Mouse (Mus musculus): ENCODE results near the gene Tomm40. TPM values are rescaled to one million over a fixed set of nuclear protein-coding genes. Genes with fewer than 3 reads are reported as not detected.

The Tomm40 gene
- polyA plus RNA-seq, 1 experiment from 2014 or later = 138 TPM

- peak within 1 kb of the TSS; percentile 85 for H3K27ac ChIP-seq
- peak within 1 kb of the TSS; percentile 70 for H3K4me2 ChIP-seq (replicated peaks)
- no peaks in the 10 kb centered on the region for H3K27me3 ChIP-seq
- peak within 1 kb of the TSS; percentile 90 for H3K9ac ChIP-seq
- peak within 1 kb of the TSS; percentile 79 for H3K4me3 ChIP-seq
- no peaks in the 10 kb centered on the region for H3K9me3 ChIP-seq (replicated peaks)
- WGBS = 18% methylated on average over 19 of the region's 19 CpGs
- peaks cover 37% of the 10 kb centered on the region for H3K4me1 ChIP-seq
- peak; percentile 44 for ATAC-seq (ENCODE audit: low FRiP score)
- no peaks in the 10 kb centered on the region for H3K36me3 ChIP-seq
Measured at GRCm38 (mm10) chr7:19750217-19751069, 35.2 kb upstream of the Tomm40 start, which contains the start of gene Nectin2. Nectin2 (minus strand) TSS chr7:19750483.

GRCm38 (mm10) chr7:19749389-19750216, 34.4 kb upstream of the Tomm40 start:
- under 1% methylated on average over 45 of the region's 46 CpGs for WGBS

GRCm38 (mm10) chr7:19748219-19749195, 33.3 kb upstream of the Tomm40 start:
- H3K27me3 ChIP-seq = no peaks in the 10 kb centered on the region
- ATAC-seq (ENCODE audit: low FRiP score) = peak; percentile 27
- peak overlapping the region; percentile 85 for H3K27ac ChIP-seq
- peaks cover 5% of the 10 kb centered on the region; the same call in 1 of the 2 replicates for H3K36me3 ChIP-seq
- peak overlapping the region; percentile 79 for H3K4me3 ChIP-seq
- peak overlapping the region; percentile 70 for H3K4me2 ChIP-seq (replicated peaks)
- peak overlapping the region; percentile 90 for H3K9ac ChIP-seq
- H3K9me3 ChIP-seq (replicated peaks) = no peaks in the 10 kb centered on the region
- 1% methylated on average over 32 of the region's 32 CpGs for WGBS
- peaks cover 47% of the 10 kb centered on the region for H3K4me1 ChIP-seq

More at GRCm38 (mm10) chr7:19749389-19750216, 34.4 kb upstream of the Tomm40 start:
- Histone ChIP-seq H3K4me3 (peak overlapping the region; percentile 79), H3K4me1 (peaks cover 45% of the 10 kb centered on the region), H3K9me3 (replicated peaks) (no peaks in the 10 kb centered on the region), H3K4me2 (replicated peaks) (peak overlapping the region; percentile 70), H3K9ac (peak overlapping the region; percentile 90), H3K27me3 (no peaks in the 10 kb centered on the region), H3K27ac (peak overlapping the region; percentile 85), H3K36me3 (no peaks in the 10 kb centered on the region)
- ATAC-seq (ENCODE audit: low FRiP score) = peak; percentile 94

GRCm38 (mm10) chr7:19747420-19748218, 32.4 kb upstream of the Tomm40 start:
- H3K4me2 ChIP-seq (replicated peaks) = peak overlapping the region; percentile 70
- peaks cover 5% of the 10 kb centered on the region; the same call in 1 of the 2 replicates for H3K36me3 ChIP-seq
- H3K4me1 ChIP-seq = peaks cover 47% of the 10 kb centered on the region
- no peak for ATAC-seq (ENCODE audit: low FRiP score)
- 3% methylated on average over 25 of the region's 25 CpGs for WGBS
- H3K27ac ChIP-seq = peak overlapping the region; percentile 62
- H3K9me3 ChIP-seq (replicated peaks) = no peaks in the 10 kb centered on the region
- no peaks in the 10 kb centered on the region for H3K27me3 ChIP-seq
- H3K4me3 ChIP-seq = peak overlapping the region; percentile 79
- H3K9ac ChIP-seq = peak overlapping the region; percentile 90

- Histone ChIP-seq H3K4me2 (replicated peaks) (peak overlapping the region; percentile 70), H3K27me3 (no peaks in the 10 kb centered on the region), H3K9me3 (replicated peaks) (no peaks in the 10 kb centered on the region), H3K9ac (peak overlapping the region; percentile 90), H3K36me3 (peaks cover 6% of the 10 kb centered on the region; the same call in 1 of the 2 replicates), H3K4me1 (peaks cover 53% of the 10 kb centered on the region), H3K4me3 (peak overlapping the region; percentile 79; the same call in 1 of the 2 replicates), H3K27ac (peak overlapping the region; percentile 62)
- no peak for ATAC-seq (ENCODE audit: low FRiP score)
- WGBS = 32% methylated on average over 6 of the region's 6 CpGs
Measured at GRCm38 (mm10) chr7:19746426-19747201, 31.4 kb upstream of the Tomm40 start.

GRCm38 (mm10) chr7:19745971-19746370, 30.7 kb upstream of the Tomm40 start:
- H3K27ac ChIP-seq = no peak overlapping the region

GRCm38 (mm10) chr7:19744590-19745385, 29.6 kb upstream of the Tomm40 start:
- Histone ChIP-seq H3K27me3 (no peaks in the 10 kb centered on the region), H3K4me3 (no peak overlapping the region), H3K36me3 (peaks cover 11% of the 10 kb centered on the region; the same call in 1 of the 2 replicates), H3K9me3 (replicated peaks) (no peaks in the 10 kb centered on the region), H3K4me2 (replicated peaks) (no peak overlapping the region), H3K27ac (peak overlapping the region; percentile 52; the same call in 1 of the 2 replicates), H3K9ac (0 out of 2 replicates have a peak overlapping the region, but pooled peaks have one; percentile 14), H3K4me1 (peaks cover 51% of the 10 kb centered on the region)
- no peak for ATAC-seq (ENCODE audit: low FRiP score)
- 61% methylated on average over 14 of the region's 14 CpGs for WGBS

More at GRCm38 (mm10) chr7:19745971-19746370, 30.7 kb upstream of the Tomm40 start:
- Histone ChIP-seq H3K36me3 (peaks cover 9% of the 10 kb centered on the region; the same call in 1 of the 2 replicates), H3K9ac (no peak overlapping the region), H3K4me1 (peaks cover 57% of the 10 kb centered on the region), H3K9me3 (replicated peaks) (no peaks in the 10 kb centered on the region), H3K4me3 (no peak overlapping the region), H3K4me2 (replicated peaks) (no peak overlapping the region), H3K27me3 (no peaks in the 10 kb centered on the region)
- ATAC-seq (ENCODE audit: low FRiP score) = no peak
- WGBS = 83% methylated on average over 8 of the region's 10 CpGs

- 92% methylated on average over 6 of the region's 6 CpGs for WGBS
- no peak for ATAC-seq (ENCODE audit: low FRiP score)
- Histone ChIP-seq H3K9ac (no peak overlapping the region), H3K9me3 (replicated peaks) (no peaks in the 10 kb centered on the region), H3K36me3 (peaks cover 11% of the 10 kb centered on the region; the same call in 1 of the 2 replicates), H3K4me1 (peaks cover 51% of the 10 kb centered on the region), H3K4me2 (replicated peaks) (no peak overlapping the region), H3K27ac (no peak overlapping the region), H3K4me3 (no peak overlapping the region), H3K27me3 (no peaks in the 10 kb centered on the region)
Measured at GRCm38 (mm10) chr7:19743791-19744190, 28.6 kb upstream of the Tomm40 start.

- Histone ChIP-seq H3K9me3 (replicated peaks) (no peaks in the 10 kb centered on the region), H3K4me3 (no peak overlapping the region), H3K4me2 (replicated peaks) (no peak overlapping the region), H3K27ac (no peak overlapping the region), H3K4me1 (peaks cover 38% of the 10 kb centered on the region), H3K36me3 (peaks cover 19% of the 10 kb centered on the region), H3K27me3 (no peaks in the 10 kb centered on the region), H3K9ac (no peak overlapping the region)
- WGBS = 45% methylated on average over 5 of the region's 5 CpGs
- no peak for ATAC-seq (ENCODE audit: low FRiP score)
Measured at GRCm38 (mm10) chr7:19742468-19742867, 27.2 kb upstream of the Tomm40 start.
